Mouse (Mus musculus) adipocyte (in vitro differentiated cells): Measurements from ENCODE around the gene Gdf3.
A peak's percentile ranks its signal among the peaks of the same experiment; 100 is the strongest.
"Not testable (repeated sequence)": the region's sequence is repeated elsewhere in the genome, so short reads cannot be mapped to it uniquely, and the experiment has no call there.

ENCODE experiments used
- DNase-seq: peaks from one replicate; pipeline ENCODE4 v3.0.0-alpha.2; 2016; ENCODE audit warnings: low spot score

Gdf3 gene

GRCm38 (mm10) chr6:122609771-122610170 is at the start of gene Gdf3:
Gdf3 (minus strand) TSS chr6:122610087.
- no peak for DNase-seq

GRCm38 (mm10) chr6:122659567-122659966 is 49.7 kb upstream of the Gdf3 start:
- peak; percentile 71 for DNase-seq

- DNase-seq, result no peak
These were observed 47.7 kb upstream of the Gdf3 start for GRCm38 (mm10) chr6:122657630-122658029.

- DNase-seq, result no peak
These were observed 44.4 kb upstream of the Gdf3 start for GRCm38 (mm10) chr6:122654301-122654700.

- DNase-seq, result no peak
These were observed 40.6 kb upstream of the Gdf3 start for GRCm38 (mm10) chr6:122650398-122650980.

GRCm38 (mm10) chr6:122649903-122650302 is 40.0 kb upstream of the Gdf3 start:
- no peak for DNase-seq

- DNase-seq, result not testable (repeated sequence)
These were observed 34.3 kb upstream of the Gdf3 start for GRCm38 (mm10) chr6:122644196-122644595.

GRCm38 (mm10) chr6:122637566-122637965 is 27.7 kb upstream of the Gdf3 start:
- DNase-seq, result not testable (repeated sequence)

- peak; percentile 46 for DNase-seq
These were observed 26.8 kb upstream of the Gdf3 start for GRCm38 (mm10) chr6:122636666-122637065.

GRCm38 (mm10) chr6:122635315-122635714 is 25.4 kb upstream of the Gdf3 start:
- DNase-seq, result peak; percentile 84

GRCm38 (mm10) chr6:122633411-122633810 is 23.5 kb upstream of the Gdf3 start:
- DNase-seq, result no peak

GRCm38 (mm10) chr6:122627469-122628108 is 17.7 kb upstream of the Gdf3 start:
- DNase-seq, result no peak

GRCm38 (mm10) chr6:122626110-122626509 is 16.2 kb upstream of the Gdf3 start, which contains the start of gene Dppa3:
Dppa3 (plus strand) TSS chr6:122626410.
- DNase-seq, result no peak

GRCm38 (mm10) chr6:122625156-122625555 is 15.3 kb upstream of the Gdf3 start:
- peak; percentile 51 for DNase-seq

- no peak for DNase-seq
These were observed 14.6 kb upstream of the Gdf3 start for GRCm38 (mm10) chr6:122624480-122624879.

GRCm38 (mm10) chr6:122621066-122621465 is 11.2 kb upstream of the Gdf3 start:
- no peak for DNase-seq

- no peak for DNase-seq
These were observed 6.1 kb upstream of the Gdf3 start for GRCm38 (mm10) chr6:122616022-122616421.

- DNase-seq, result no peak
These were observed 4.2 kb upstream of the Gdf3 start for GRCm38 (mm10) chr6:122614047-122614446.

- no peak for DNase-seq
These were observed 2.5 kb upstream of the Gdf3 start for GRCm38 (mm10) chr6:122612426-122612825.

GRCm38 (mm10) chr6:122609377-122609728 is 534 bp downstream of the Gdf3 start:
- no peak for DNase-seq

GRCm38 (mm10) chr6:122608434-122609376 is 1.2 kb downstream of the Gdf3 start:
- no peak for DNase-seq

- DNase-seq, result no peak
These were observed 2.2 kb downstream of the Gdf3 start for GRCm38 (mm10) chr6:122607700-122608099.

- no peak for DNase-seq
These were observed 3.2 kb downstream of the Gdf3 start for GRCm38 (mm10) chr6:122606661-122607060.
